Mouse (Mus musculus) kidney, embryonic 16.5 days (tissue): ENCODE results near the gene Elf4. TPM values are rescaled to one million over a fixed set of nuclear protein-coding genes. Genes with fewer than 3 reads are reported as not detected.

Source experiments
- ATAC-seq: fragments of 200-750 bp; cut with Nextera tagmentation; 2 replicates; pipeline ENCODE4 v1.8.0; 2017; ENCODE audit warnings: moderate TSS enrichment; ENCODE audit not compliant: low FRiP score, low TSS enrichment
- H3K27ac ChIP-seq: fragments of 300-500 bp; sonication (generic); 2 replicates; pipeline ENCODE4 v1.5.1; 2014; ENCODE audit warnings: low read length
- H3K27me3 ChIP-seq: fragments of 300-500 bp; sonication (generic); 2 replicates; pipeline ENCODE4 v1.6.1; 2014; ENCODE audit warnings: low read length, control low read depth, mixed read lengths; ENCODE audit not compliant: insufficient read depth
- H3K36me3 ChIP-seq: fragments of 300-500 bp; sonication (generic); 2 replicates; pipeline ENCODE4 v1.6.1; 2014; ENCODE audit warnings: low read length, control low read depth, mixed read lengths; ENCODE audit not compliant: insufficient read depth
- H3K4me1 ChIP-seq: fragments of 300-500 bp; sonication (generic); 2 replicates; pipeline ENCODE4 v1.6.1; 2014; ENCODE audit warnings: low read length, control low read depth, mixed read lengths; ENCODE audit not compliant: insufficient read depth
- H3K4me2 ChIP-seq: fragments of 300-500 bp; sonication (generic); replicated peaks from 2 replicates; pipeline ENCODE4 v1.6.1; 2014; ENCODE audit warnings: low read depth, low read length
- H3K4me3 ChIP-seq: fragments of 300-500 bp; sonication (generic); 2 replicates; pipeline ENCODE4 v1.5.1; 2014; ENCODE audit warnings: mild to moderate bottlenecking, low read length
- H3K9ac ChIP-seq: fragments of 300-500 bp; sonication (generic); replicated peaks from 2 replicates; pipeline ENCODE4 v1.6.1; 2014; ENCODE audit warnings: low read length
- H3K9me3 ChIP-seq: fragments of 300-500 bp; sonication (generic); 2 replicates; pipeline ENCODE4 v1.6.1; 2016; ENCODE audit warnings: low read length, control low read depth
- WGBS: fragments of 180-500 bp; shearing (Covaris S2); extraction: QIAGEN DNeasy Blood & Tissue Kit; methylation state at CpG from one replicate; pipeline ENCODE4 v1.1.7; 2014; 5-methylcytosine and 5-hydroxymethylcytosine counted together
- polyA plus RNA-seq: library from polyadenylated mRNA; unstranded; fragments of >200 nt; fragmentation: Nextera tagmentation; extraction: Ambion mirVana; gene quantifications from 2 replicates; pipeline ENCODE4 v1.2.1, GENCODE M21; 2015

The Elf4 gene
- polyA plus RNA-seq, 1 experiment from 2014 or later = 5.1 TPM

DNA sequence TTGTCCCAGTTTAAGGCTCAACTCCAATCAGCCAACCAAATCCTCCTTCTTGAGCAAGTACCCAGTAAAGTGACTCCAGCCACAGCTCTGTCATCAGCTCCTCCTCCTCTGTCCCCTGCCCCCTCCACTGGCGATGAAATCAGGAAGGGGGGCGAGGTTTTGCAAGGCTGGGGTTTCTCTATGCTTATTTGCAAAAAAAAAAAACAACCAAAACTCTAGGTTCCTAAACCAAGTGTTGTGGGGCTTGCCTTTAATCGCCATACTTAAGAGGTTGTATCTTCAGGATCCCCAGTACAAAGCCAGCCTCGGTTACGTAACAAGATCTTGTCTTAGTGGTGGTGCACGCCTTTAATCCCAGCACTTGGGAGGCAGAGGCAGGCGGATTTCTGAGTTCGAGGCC, 34.3 kb downstream of the Elf4 start:
- Histone ChIP-seq H3K4me1 (peaks cover 6% of the 10 kb centered on the region; the same call in 1 of the 2 replicates), H3K27ac (peak overlapping the region; percentile 24; the same call in 1 of the 2 replicates), H3K9me3 (no peaks in the 10 kb centered on the region), H3K36me3 (no peaks in the 10 kb centered on the region), H3K4me2 (no peak overlapping the region), H3K9ac (no peak overlapping the region), H3K27me3 (no peaks in the 10 kb centered on the region), H3K4me3 (no peak overlapping the region)
- ATAC-seq = no peak
- WGBS = 81% methylated on average over 8 of the region's 8 CpGs

GRCm38 (mm10) chrX:48428241-48428640, 34.7 kb downstream of the Elf4 start:
- Histone ChIP-seq H3K27ac (peak overlapping the region; percentile 65; the same call in 1 of the 2 replicates), H3K9me3 (no peaks in the 10 kb centered on the region), H3K27me3 (no peaks in the 10 kb centered on the region), H3K9ac (no peak overlapping the region), H3K36me3 (no peaks in the 10 kb centered on the region), H3K4me1 (peaks cover 3% of the 10 kb centered on the region; the same call in 1 of the 2 replicates), H3K4me3 (no peak overlapping the region), H3K4me2 (no peak overlapping the region)
- ATAC-seq = no peak
- WGBS = 83% methylated on average over 6 of the region's 6 CpGs

DNA sequence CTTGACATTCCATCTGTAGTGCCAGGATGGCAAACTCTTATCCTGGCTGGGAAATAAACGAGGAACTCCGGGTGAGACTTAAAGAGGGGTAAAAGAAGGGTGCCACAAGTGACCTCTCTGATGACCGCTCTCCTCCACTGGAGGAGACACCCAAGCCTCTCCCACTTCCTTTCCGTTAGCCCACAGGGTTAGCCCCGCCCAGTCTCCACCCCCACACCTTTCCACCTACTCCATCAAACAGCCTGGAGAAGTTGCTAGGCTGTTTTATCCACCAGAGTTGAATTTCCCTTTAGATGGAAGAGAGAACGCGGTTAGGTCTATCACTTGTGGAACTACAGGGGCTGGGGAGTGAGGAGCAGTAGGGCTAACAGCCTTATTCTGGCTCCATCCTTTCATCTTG, 37.7 kb downstream of the Elf4 start:
- 60% methylated on average over 7 of the region's 7 CpGs for WGBS
- no peak overlapping the region for H3K4me2 ChIP-seq

DNA sequence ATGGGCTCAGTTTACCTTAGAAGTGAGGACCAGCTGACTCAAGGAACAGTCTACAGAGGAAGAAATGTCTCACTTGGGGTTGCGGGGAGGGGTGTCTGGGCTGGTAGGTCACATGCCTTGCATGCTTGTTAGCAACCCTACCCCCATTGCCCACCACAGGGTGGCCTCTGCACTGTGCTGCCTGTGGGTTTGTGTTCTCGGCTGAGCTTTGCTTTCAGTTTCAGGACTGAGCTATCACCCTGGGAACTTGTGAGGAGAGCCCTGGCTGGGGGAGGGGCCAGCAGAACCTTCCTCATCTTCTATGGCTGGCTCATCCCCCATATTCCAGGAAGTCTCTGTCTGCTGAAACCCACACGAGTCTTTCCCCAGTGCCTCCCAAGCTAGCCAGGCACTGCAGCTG, 38.3 kb downstream of the Elf4 start:
- H3K4me1 ChIP-seq = no peaks in the 10 kb centered on the region
- H3K36me3 ChIP-seq = no peaks in the 10 kb centered on the region
- peak; percentile 59 for ATAC-seq
- H3K9ac ChIP-seq = no peak overlapping the region
- no peaks in the 10 kb centered on the region for H3K27me3 ChIP-seq
- no peak overlapping the region for H3K4me2 ChIP-seq
- no peak overlapping the region for H3K27ac ChIP-seq
- H3K9me3 ChIP-seq = no peaks in the 10 kb centered on the region
- H3K4me3 ChIP-seq = no peak overlapping the region
- 47% methylated on average over 3 of the region's 3 CpGs for WGBS

More for the DNA sequence above, 37.7 kb downstream of the Elf4 start:
- no peaks in the 10 kb centered on the region for H3K27me3 ChIP-seq
- H3K27ac ChIP-seq = no peak overlapping the region
- ATAC-seq = no peak
- no peak overlapping the region for H3K9ac ChIP-seq
- no peaks in the 10 kb centered on the region for H3K36me3 ChIP-seq
- H3K9me3 ChIP-seq = no peaks in the 10 kb centered on the region
- no peak overlapping the region for H3K4me3 ChIP-seq
- no peaks in the 10 kb centered on the region for H3K4me1 ChIP-seq

DNA sequence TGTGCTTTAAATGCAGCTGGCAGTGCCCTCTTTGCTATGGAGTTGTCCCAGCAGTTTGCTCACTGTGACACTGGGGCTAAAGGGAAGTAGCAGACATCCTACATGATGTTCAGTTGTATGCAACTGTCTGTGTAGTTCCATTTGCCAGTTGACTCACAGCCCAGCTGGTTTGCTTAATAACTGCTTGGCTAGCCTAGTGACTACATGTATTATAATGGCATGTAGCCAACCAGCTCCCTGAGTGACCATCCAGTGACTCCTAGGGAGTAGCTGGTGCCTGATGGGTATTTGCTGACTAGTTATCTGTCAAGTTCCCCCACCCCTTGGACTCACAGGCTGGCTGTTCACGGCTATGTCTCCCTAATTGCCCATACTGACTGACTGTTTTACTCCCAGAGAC, 39.3 kb downstream of the Elf4 start:
- ATAC-seq = no peak
- WGBS = 71% methylated on average over 1 of the region's 1 CpGs
- H3K36me3 ChIP-seq = no peaks in the 10 kb centered on the region

DNA sequence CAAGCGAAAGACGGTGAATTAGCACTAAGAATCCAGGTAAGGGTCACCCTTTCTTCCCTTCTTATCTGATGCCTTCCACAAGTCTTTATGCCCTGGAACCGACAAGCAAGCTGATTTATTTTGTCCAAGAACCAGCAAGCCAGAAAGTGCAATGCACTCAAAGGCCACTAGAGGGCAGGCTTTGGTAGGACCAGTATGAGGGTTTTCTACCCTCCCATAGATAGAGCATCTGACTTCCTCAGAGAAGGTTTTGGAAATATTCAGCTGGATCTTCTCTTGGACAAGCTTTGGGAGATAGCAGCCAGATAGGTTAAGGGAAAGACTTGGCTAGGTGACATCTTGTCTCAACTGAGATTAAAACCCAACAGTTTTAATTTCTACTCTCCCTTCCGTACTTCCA, 39.9 kb downstream of the Elf4 start:
- Histone ChIP-seq H3K4me3 (no peak overlapping the region), H3K4me2 (no peak overlapping the region), H3K36me3 (no peaks in the 10 kb centered on the region), H3K4me1 (no peaks in the 10 kb centered on the region), H3K27me3 (no peaks in the 10 kb centered on the region), H3K27ac (no peak overlapping the region), H3K9ac (no peak overlapping the region), H3K9me3 (no peaks in the 10 kb centered on the region)
- no peak; the same call in 1 of the 2 replicates for ATAC-seq
- 25% methylated on average over 4 of the region's 4 CpGs for WGBS

More for the DNA sequence above, 39.3 kb downstream of the Elf4 start:
- no peak overlapping the region for H3K9ac ChIP-seq
- H3K4me2 ChIP-seq = no peak overlapping the region
- H3K27ac ChIP-seq = no peak overlapping the region
- H3K4me3 ChIP-seq = no peak overlapping the region
- no peaks in the 10 kb centered on the region for H3K4me1 ChIP-seq
- H3K27me3 ChIP-seq = no peaks in the 10 kb centered on the region
- H3K9me3 ChIP-seq = no peaks in the 10 kb centered on the region

DNA sequence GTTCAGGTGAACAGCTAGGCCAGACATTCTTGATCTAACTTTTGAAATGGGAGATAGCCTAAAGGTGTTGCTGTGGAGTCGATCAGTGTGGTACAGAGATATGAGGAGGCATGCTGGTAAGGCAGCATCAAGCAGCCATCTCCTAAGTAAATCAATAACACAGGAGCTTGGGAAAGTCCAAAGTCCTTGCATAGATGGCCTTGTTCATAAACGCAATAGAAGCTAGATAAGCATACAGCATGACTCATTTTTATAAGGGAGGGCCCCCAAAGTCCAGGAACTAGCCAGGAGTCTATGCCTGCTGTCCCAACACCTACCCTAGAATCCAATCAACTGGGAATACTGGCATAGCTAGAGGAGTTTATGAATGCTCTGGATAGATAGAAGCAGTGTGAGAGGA, 44.5 kb downstream of the Elf4 start:
- H3K4me3 ChIP-seq = no peak overlapping the region
- ATAC-seq = no peak
- no peaks in the 10 kb centered on the region for H3K9me3 ChIP-seq
- no peak overlapping the region for H3K9ac ChIP-seq
- peaks cover 8% of the 10 kb centered on the region; the same call in 1 of the 2 replicates for H3K36me3 ChIP-seq
- H3K27me3 ChIP-seq = no peaks in the 10 kb centered on the region; the same call in 1 of the 2 replicates
- H3K4me2 ChIP-seq = no peak overlapping the region
- H3K27ac ChIP-seq = no peak overlapping the region
- 73% methylated on average over 2 of the region's 2 CpGs for WGBS
- H3K4me1 ChIP-seq = no peaks in the 10 kb centered on the region

DNA sequence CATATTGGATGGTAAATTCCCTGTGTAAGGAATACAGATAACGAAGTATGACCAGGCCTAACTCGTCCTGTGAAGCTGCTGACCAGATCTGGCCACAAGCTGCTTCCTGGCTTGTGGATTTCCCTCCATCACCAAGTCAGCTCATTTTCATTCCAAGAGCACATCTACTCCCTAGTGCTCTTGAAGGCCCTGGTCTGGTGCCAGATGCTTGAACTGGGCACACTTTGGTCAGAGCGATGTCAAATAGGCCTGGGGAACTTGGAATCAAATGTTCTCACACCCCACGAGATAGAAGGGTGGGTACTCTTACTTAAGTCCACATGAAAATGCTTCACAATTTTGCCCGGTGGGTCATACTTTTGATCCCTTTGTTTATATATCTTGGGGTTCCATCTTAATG, 48.6 kb downstream of the Elf4 start:
- H3K4me2 ChIP-seq = no peak overlapping the region
- no peak overlapping the region for H3K9ac ChIP-seq
- peaks cover 8% of the 10 kb centered on the region; the same call in 1 of the 2 replicates for H3K36me3 ChIP-seq
- WGBS = 83% methylated on average over 5 of the region's 5 CpGs
- H3K27ac ChIP-seq = no peak overlapping the region
- no peaks in the 10 kb centered on the region for H3K9me3 ChIP-seq
- H3K4me3 ChIP-seq = no peak overlapping the region
- H3K27me3 ChIP-seq = peaks cover 3% of the 10 kb centered on the region; the same call in 1 of the 2 replicates
- no peaks in the 10 kb centered on the region for H3K4me1 ChIP-seq
- no peak for ATAC-seq

DNA sequence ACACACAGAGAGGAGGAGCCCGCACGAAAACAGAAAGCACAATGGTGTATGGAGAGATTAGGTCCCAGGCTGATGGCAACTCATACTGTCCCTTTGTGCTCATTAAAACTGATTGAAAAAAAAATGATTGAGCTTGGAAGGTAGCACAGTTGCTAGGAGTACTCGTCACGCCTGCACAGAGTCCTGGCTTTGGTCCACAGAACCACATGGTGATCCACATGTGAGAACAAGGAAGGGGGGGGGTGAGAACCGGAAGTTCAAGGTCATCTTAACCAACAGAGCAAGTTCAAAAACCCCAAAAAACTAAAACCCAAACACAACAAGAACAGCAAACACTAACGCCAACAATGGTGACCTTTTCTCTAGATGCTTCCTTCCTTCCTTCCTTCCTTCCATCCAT, 50.3 kb downstream of the Elf4 start:
- no peak overlapping the region for H3K4me2 ChIP-seq
- H3K9ac ChIP-seq = no peak overlapping the region
- no peaks in the 10 kb centered on the region for H3K4me1 ChIP-seq
- H3K27ac ChIP-seq = no peak overlapping the region
- H3K27me3 ChIP-seq = peaks cover 3% of the 10 kb centered on the region; the same call in 1 of the 2 replicates
- no peak for ATAC-seq
- H3K36me3 ChIP-seq = peaks cover 8% of the 10 kb centered on the region; the same call in 1 of the 2 replicates
- no peak overlapping the region for H3K4me3 ChIP-seq
- no peaks in the 10 kb centered on the region for H3K9me3 ChIP-seq
- 78% methylated on average over 6 of the region's 6 CpGs for WGBS

GRCm38 (mm10) chrX:48410388-48410776, 52.5 kb downstream of the Elf4 start:
- no peaks in the 10 kb centered on the region for H3K4me1 ChIP-seq
- H3K4me3 ChIP-seq = peak overlapping the region; percentile 49
- no peak; the same call in 1 of the 2 replicates for ATAC-seq
- H3K36me3 ChIP-seq = peaks cover 10% of the 10 kb centered on the region; the same call in 1 of the 2 replicates
- H3K9me3 ChIP-seq = no peaks in the 10 kb centered on the region
- peaks cover 3% of the 10 kb centered on the region; the same call in 1 of the 2 replicates for H3K27me3 ChIP-seq
- H3K9ac ChIP-seq = no peak overlapping the region
- H3K27ac ChIP-seq = no peak overlapping the region
- H3K4me2 ChIP-seq = peak overlapping the region; percentile 51
- 34% methylated on average over 7 of the region's 7 CpGs for WGBS
